In the genomic region with DNA sequence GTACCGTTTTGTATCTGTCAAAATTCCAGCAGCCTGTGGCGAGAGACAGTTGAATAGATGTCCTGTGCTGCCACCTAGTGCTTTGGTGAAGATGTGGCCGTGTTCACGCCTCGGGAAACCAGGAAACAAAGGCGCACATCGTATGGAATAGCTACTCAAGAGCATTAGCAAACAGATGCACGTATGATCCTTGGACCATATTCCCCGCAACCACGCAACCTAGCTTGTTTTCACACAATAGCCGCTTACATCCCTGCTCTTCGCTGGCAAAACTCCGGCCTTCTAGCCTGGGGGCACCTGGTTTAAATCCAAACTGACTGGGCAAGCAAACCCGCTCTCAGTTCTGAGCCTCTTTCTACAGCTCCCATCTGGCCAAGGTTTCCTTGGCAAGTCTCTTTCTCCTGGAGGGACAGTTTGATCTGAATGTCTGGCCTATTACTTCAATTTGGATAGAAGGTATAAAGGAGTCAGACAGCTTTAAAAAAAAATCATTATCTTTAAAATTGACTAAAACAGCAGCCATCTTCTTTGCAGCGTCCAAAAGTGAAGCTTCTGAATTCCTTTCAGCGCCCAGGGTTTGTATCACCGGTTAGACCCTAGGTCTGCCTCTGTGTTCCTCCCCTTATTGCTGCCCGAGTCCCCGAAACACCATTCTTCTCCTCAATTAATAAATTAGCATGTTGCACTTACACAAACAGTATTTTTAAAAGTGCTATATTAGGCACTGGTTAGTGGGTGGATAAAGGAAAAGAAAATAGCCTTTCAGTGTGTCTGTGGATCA, we compare ENCODE assay signal across 8 mouse cellular contexts.
DNase-seq lines count a peak whose midpoint lies in the region; ATAC-seq and TF ChIP-seq lines count a peak whose summit lies in the region.

No protein-coding gene starts in this region.

- no peaks in the 10 kb centered on the region for H3K4me1 ChIP-seq in MEL (ENCODE audit: control insufficient read depth in 1 of 2, insufficient read depth in 2 of 2, low read length in 2 of 2)
- H3K4me1 ChIP-seq in forebrain, embryonic 14.5 days (ENCODE audit: control insufficient read depth, insufficient read depth, low read length): peaks cover 10% of the 10 kb centered on the region
- H3K4me1 ChIP-seq in hindbrain, embryonic 13.5 days (replicated peaks): no peaks in the 10 kb centered on the region

- no peaks in the 10 kb centered on the region for H3K27me3 ChIP-seq in MEL (ENCODE audit: control insufficient read depth in 1 of 2, insufficient read depth in 2 of 2, low read length in 2 of 2)
- no peaks in the 10 kb centered on the region for H3K27me3 ChIP-seq in forebrain, embryonic 14.5 days (replicated peaks; ENCODE audit: control insufficient read depth, insufficient read depth, low read length)
- H3K27me3 ChIP-seq in hindbrain, embryonic 13.5 days: peaks cover 12% of the 10 kb centered on the region

- peak; percentile 89 for ATAC-seq in cerebellum, adult (ENCODE audit: insufficient number of reproducible peaks, low FRiP score, low TSS enrichment)
- ATAC-seq in forebrain, embryonic 14.5 days: peak; percentile 93
- peak; percentile 94 for ATAC-seq in hindbrain, embryonic 13.5 days (ENCODE audit: low FRiP score)

- peak; percentile 57 for TF ChIP-seq RAD21 in MEL (IDR thresholded peaks at IDR 0.05; ENCODE audit: low read depth, low read length)

- no peak overlapping the region for H3K27ac ChIP-seq in MEL (ENCODE audit: control insufficient read depth, low read depth, low read length)
- H3K27ac ChIP-seq in forebrain, embryonic 14.5 days (ENCODE audit: low read depth, low read length): peak overlapping the region; percentile 68
- H3K27ac ChIP-seq in hindbrain, embryonic 13.5 days: no peak overlapping the region; the same call in 1 of the 2 replicates

- H3K4me3 ChIP-seq in MEL (ENCODE audit: control insufficient read depth in 1 of 2, insufficient read depth in 1 of 2, low read depth in 2 of 2, low read length in 2 of 2): no peak overlapping the region
- H3K4me3 ChIP-seq in forebrain, embryonic 14.5 days (ENCODE audit: low read depth, low read length): peak overlapping the region; percentile 18
- H3K4me3 ChIP-seq in hindbrain, embryonic 13.5 days: peak overlapping the region; percentile 35

- 13% methylated on average over 19 of the region's 19 CpGs for WGBS in forebrain, embryonic 14.5 days
- WGBS in hindbrain, embryonic 13.5 days: 23% methylated on average over 19 of the region's 19 CpGs

- no peak for TF ChIP-seq EP300 in MEL (IDR thresholded peaks at IDR 0.05; ENCODE audit: low read depth in 1 of 2, low read length in 2 of 2)

- no peaks in the 10 kb centered on the region for H3K9me3 ChIP-seq in MEL (replicated peaks; ENCODE audit: insufficient read depth, low read length)
- 0 out of 2 replicates have a peak, but pooled peaks cover 3% of the 10 kb centered on the region for H3K9me3 ChIP-seq in forebrain, embryonic 14.5 days (replicated peaks; ENCODE audit: control insufficient read depth, low read length)
- 0 out of 2 replicates have a peak, but pooled peaks cover 3% of the 10 kb centered on the region for H3K9me3 ChIP-seq in hindbrain, embryonic 13.5 days

- H3K79me2 ChIP-seq in MEL (ENCODE audit: control insufficient read depth, insufficient read depth, low read length, poor library complexity): no peaks in the 10 kb centered on the region

- DNase-seq in MEL (ENCODE audit: low read depth, low spot score): peak; percentile 30
- peak; percentile 97 for DNase-seq in forebrain, embryonic 14.5 days (ENCODE audit: low spot score)
- DNase-seq in layer of hippocampus, postnatal 14 days (ENCODE audit: low spot score in 2 of 2): peak; percentile 88 to 93
- DNase-seq in lung, postnatal 14 days: peak; percentile 56
- DNase-seq in right cerebral cortex, postnatal 25 days: peak; percentile 82
- no peak for DNase-seq in B cell, adult 2 months

- TF ChIP-seq POLR2A in MEL (IDR thresholded peaks at IDR 0.05; ENCODE audit: control insufficient read depth in 1 of 2, insufficient read depth in 1 of 2, low read depth in 1 of 2, low read length in 2 of 2, poor library complexity in 1 of 2): no peak

- peak overlapping the region; percentile 44 for H3K4me2 ChIP-seq in forebrain, embryonic 14.5 days (ENCODE audit: low read length)
- H3K4me2 ChIP-seq in hindbrain, embryonic 13.5 days: peak overlapping the region; percentile 51

- no peak overlapping the region for H3K9ac ChIP-seq in MEL (ENCODE audit: control insufficient read depth, low read depth, low read length, poor library complexity, severe bottlenecking)
- H3K9ac ChIP-seq in forebrain, embryonic 14.5 days (ENCODE audit: low read length): peak overlapping the region; percentile 60
- peak overlapping the region; percentile 68 for H3K9ac ChIP-seq in hindbrain, embryonic 13.5 days

- no peaks in the 10 kb centered on the region for H3K36me3 ChIP-seq in MEL (ENCODE audit: control insufficient read depth in 1 of 2, insufficient read depth in 2 of 2, low read length in 2 of 2)
- H3K36me3 ChIP-seq in forebrain, embryonic 14.5 days (ENCODE audit: control insufficient read depth, insufficient read depth, low read length): no peaks in the 10 kb centered on the region
- no peaks in the 10 kb centered on the region for H3K36me3 ChIP-seq in hindbrain, embryonic 13.5 days

- peak; percentile 26 to 56 (median 55) for TF ChIP-seq CTCF in MEL (IDR thresholded peaks at IDR 0.05 in 2 of 3, conservative IDR thresholded peaks at IDR 0.05 in 1 of 3; ENCODE audit: control insufficient read depth in 1 of 3, insufficient read depth in 1 of 3, low read depth in 2 of 3, low read length in 3 of 3, poor library complexity in 1 of 3, severe bottlenecking in 1 of 3)

TF ChIP-seq in MEL, 35 proteins besides CTCF, POLR2A, EP300 and RAD21:
- TF ChIP-seq ZC3H11A (IDR thresholded peaks at IDR 0.05; ENCODE audit: low read depth, low read length) (no peak), ETS1 (IDR thresholded peaks at IDR 0.05; ENCODE audit: low read depth, low read length) (no peak), SIN3A (IDR thresholded peaks at IDR 0.05; ENCODE audit: low read length) (no peak), SMC3 (IDR thresholded peaks at IDR 0.05; ENCODE audit: low read depth, low read length) (peak; percentile 45)

Comparison
In these comparisons a context has a peak if more than half of its experiments do, and no peak if none do; other contexts are left out.
1. DNase-seq: peak in MEL (single experiment), forebrain, embryonic 14.5 days (single experiment), layer of hippocampus, postnatal 14 days (2 of 2), lung, postnatal 14 days (single experiment) and right cerebral cortex, postnatal 25 days (single experiment); none in B cell, adult 2 months (0 of 2).
2. H3K4me3 ChIP-seq: peak in forebrain, embryonic 14.5 days (single experiment) and hindbrain, embryonic 13.5 days (single experiment); none in MEL (0 of 2).
3. Peak in every context shown above with its lines, with median percentiles within 50 percentile points of each other: ATAC-seq.